Mouse (Mus musculus) embryo, embryonic 11 days (tissue): ENCODE data around the gene Gm7029.
"Not testable (repeated sequence)": the region's sequence is repeated elsewhere in the genome, so short reads cannot be mapped to it uniquely, and the experiment has no call there.

Experiments
- DNase-seq: peaks from one replicate; pipeline ENCODE4 v3.0.0-alpha.2; 2015

Gm7029 gene

DNA sequence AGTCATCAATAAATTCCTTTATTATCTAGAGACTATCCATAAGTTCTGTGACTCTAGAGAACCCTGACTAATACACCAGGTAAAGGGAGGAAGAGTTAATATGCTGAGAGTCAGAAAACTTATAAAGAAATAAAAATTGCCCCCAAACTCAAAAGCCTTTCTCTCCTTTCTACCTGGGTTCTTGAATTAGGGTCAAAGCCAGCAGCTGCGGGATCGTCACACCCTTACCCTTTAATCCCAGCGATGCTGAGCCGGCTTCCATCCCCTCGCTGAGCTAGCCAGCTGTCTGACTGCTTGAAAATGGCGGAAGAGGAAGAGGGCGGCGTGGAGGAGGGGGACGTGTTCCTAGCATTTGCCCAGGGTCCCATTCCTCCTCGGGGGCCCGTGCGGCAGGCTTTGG is at the start of gene Gm7029:
Gm7029 (plus strand) TSS at position 301 of the 400 bp plus-strand sequence.
- DNase-seq = not testable (repeated sequence)

DNA sequence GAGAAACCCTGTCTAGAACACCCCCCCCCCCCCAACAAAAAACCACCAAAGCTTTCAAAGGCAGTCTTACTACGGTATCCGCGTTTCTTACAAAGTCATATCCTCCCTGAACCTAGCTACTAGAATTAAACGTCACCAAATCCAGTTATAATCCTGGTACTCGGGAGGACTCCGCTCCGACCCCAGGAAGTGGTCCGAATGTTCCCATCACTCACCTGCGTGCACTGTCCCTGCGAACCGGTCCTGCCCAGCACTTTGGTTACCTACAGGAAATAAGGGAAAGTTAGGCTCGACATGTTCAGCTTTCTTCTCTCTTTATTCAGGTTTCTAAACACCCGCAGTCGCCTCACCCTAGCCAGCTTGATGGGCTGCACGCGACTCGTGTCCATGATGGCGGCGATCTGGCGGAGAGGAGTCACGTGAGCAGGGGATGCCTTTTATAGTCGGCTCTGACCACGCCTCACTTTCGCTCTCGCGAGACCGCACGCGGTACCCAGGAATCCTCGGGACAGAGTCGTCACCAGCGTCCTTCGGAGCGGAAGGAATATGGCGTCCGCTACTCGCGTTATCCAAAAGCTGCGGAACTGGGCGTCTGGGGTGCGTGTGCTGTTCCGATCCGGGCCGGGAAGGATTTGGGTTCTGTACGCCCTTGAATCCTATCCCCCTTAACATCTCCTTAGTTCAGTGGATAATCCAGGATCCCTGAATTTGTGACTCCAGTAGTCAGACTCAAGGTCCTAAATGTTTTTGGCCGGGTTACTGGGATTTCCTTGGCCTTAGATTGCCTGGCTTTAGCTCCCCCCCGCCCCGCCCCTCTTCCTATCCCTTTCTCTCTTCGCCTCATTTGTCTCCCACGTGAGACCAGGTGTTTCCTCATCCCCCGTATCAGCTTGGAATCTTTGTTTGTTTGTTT is 49.3 kb upstream of the Gm7029 start, which contains the start of the genes Rps28 and Ndufa7:
Rps28 (minus strand) TSS at position 479 of the 913 bp plus-strand sequence.
Ndufa7 (plus strand) TSS at position 489 of the 913 bp plus-strand sequence.
- peak; percentile 97 for DNase-seq

DNA sequence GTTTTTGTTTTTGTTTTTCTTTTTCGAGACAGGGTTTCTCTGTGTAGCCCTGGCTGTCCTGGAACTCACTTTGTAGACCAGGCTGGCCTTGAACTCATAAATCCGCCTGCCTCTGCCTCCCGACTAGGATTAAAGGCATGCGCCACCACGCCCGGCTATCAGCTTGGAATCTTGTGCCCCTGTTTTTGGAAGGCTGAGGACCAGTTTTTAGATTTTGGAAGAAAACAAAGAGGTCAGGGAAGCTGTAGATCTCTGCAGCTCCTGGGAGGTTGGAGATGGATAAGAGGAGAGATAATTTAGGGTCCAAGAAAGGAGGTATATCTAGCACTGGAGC is 48.7 kb upstream of the Gm7029 start:
- DNase-seq = not testable (repeated sequence)

DNA sequence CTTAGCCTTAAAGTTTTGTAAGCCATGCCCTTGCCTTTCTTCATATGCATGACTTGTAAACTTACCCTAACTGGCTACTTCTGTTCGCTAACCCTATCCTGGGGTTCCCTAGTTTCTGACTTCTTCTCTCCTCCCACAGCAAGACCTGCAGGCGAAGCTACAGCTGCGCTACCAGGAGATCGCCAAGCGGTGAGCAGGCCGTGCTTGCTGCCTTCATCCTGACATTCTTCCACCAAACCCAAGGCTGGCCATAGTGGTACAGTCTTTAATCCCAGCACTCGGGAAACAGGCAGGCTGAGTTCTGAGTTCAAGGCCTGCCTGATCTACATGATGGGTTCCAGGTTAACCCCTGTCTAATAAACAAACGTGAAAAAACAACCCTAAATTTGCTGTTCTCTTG is 48.2 kb upstream of the Gm7029 start:
- DNase-seq = no peak

DNA sequence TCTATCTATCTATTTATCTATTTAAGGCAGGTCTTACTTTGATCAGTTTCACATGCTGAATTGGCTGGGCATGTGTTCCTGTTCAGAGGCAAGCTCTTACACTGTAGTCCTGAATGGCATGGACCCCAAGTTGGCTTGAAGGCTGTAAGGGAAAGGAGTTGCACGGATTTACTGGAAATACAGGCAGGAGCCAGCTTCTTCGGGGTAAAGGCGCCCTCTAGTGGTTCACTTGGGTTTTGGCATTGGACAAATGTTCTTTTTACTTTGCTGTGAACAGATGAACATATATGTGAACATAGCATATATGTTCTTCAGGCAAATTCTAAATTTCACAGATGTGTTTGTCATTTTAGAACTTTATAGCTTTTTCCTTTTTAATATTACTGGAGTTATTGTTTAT is 46.8 kb upstream of the Gm7029 start:
- peak; percentile 85 for DNase-seq

DNA sequence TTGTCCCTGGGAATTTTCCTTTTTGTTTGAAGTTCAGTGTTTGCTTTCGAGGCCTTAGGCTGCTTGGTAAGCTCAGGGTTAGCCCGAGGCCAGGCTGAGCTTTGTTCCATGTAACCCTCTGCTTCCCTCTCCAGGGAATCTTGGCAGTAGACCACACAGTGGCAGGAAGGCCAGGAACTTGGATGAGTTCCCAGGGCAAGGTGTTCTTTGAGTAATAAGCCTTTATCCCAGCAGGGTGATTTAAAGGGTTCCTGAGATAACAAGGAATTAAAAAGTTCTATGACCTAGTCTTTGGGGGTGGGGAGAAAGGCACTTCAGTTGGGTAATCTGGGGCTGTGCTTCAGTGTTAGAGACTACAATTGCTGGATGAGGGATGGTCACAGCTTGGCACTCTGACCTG is 44.7 kb upstream of the Gm7029 start:
- DNase-seq = no peak

DNA sequence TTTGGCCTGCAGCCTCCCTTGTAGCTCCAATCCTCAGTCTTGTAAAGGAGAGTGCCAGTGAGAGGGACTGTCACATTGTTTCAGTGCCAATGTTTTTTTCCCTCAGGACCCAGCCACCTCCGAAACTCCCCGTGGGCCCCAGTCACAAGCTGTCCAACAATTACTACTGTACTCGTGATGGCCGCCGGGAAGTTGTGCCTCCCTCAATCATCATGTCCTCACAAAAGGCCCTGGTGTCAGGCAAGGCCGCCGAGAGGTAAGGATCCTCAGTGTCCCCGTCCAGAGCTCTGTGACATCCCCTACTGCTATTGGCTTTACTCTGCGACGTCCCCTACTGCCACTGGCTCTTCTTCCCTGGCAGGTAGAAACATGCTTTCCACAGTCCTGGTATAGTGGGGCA is 44.1 kb upstream of the Gm7029 start:
- DNase-seq = no peak

DNA sequence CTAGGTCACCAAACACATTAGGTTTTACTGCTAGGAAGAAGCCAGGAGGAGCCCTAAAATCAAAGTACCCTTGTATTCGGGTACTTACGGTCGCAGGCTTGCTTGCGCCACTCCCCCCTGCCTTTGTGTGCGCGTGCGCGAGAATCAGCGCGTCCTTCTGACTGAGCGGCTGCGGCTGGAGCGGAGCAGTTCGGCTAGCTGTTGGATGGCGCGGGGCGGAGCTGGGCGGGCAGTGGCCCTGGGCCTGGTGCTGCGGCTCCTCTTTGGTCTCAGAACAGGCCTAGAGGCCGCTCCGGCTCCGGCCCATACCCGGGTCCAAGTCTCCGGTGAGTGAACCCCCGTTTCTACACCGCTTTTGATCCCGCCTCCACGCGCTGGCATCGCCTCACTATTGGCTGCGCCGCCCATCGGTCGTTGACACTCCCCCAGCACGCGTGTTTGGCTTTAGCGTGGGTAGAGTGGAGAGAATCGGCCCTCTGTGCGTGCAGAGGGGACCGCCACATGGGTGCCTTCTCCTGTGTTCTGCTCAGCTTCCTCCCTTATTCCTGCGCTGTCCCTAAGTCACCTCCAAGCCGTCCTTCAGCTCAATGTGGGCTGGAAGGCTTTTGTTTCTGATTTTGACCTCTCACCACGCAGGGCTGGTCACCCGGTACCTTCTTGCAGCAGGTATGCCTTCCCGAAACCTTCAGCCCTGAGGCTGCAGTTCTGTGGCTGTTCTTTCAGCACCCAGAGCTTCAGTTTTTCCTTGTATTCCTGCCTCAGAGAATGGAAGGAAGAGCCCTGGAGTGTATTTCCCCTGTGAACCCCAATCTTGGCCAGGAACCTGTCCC is 30.5 kb upstream of the Gm7029 start, which contains the start of gene Cd320:
Cd320 (plus strand) TSS at position 126 of the 830 bp plus-strand sequence.
- DNase-seq = peak; percentile 95

DNA sequence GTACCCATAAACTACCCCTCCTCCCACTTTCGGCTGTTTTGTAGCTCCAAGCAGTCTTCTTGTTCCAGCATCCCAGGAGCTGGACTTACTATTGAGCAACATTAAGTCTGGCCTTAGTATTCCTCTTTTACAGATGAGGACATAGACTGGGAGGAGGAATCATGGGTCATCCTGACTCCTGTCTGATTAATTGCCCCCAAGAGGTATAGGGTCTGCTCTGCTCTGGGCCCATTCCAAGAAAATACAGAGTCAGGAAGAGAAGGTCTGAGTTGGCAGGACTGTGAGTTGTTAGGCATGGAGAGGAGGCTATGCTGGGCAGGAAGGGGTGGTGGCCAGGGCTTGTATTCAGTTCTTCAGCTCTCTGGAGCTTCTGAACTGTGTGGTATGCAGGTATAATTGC is 29.4 kb upstream of the Gm7029 start:
- no peak for DNase-seq

DNA sequence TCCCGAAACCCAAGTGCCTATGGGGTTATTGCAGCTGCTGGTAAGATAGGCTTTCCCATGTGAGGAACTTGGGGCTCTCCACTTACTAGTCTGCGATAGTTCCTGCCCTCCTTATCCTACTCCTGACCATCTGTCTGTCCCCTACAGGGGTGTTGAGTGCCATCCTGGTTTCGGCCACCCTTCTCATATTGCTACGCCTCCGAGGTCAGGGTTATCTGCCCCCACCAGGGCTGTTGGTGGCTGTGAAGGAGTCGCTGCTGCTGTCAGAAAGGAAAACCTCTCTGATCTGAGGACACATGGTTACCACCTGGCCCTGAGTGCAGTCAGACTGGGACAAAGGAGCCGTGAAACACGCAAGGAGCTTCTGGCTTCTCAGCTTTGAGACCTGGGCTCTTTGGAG is 25.5 kb upstream of the Gm7029 start:
- no peak for DNase-seq

DNA sequence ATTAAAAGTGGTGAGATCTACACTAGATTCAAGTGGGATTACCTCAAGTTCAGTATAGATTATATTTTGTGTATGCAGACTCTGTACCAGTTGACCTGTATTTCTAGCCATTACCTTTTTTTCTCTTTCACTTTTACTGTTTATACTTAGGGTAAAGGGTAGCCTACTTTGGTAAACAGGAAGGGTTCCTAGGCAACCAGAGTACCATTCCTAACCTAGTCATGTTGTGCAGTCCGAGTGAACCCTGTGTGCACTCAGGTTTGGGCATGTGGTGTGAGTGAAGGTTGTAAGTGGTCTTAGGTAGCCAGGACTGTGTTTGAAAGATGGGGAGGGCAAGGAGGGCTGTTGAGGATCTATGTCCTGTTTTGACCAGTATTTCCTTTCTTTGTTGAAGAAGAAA is 22.3 kb upstream of the Gm7029 start:
- DNase-seq = no peak

DNA sequence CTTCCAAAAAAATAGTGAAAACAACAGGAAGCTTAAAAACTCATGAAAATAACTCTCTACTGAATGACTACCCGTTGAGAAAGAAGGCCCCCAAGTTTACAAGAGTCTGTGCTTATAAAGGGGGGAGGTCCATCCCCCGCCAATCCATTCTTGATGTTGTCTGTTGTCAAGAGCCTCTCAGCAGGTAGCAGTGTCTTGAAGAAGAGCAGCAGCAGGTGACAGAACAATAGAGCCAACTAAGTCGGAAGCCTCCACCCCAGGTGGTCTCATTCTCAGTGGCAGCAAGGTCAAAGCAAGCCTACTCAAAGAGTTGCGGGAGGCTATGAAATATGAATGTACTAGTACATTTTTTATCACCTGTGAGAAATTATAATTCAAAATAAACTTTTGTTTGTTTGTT is 15.8 kb upstream of the Gm7029 start:
- DNase-seq = no peak

DNA sequence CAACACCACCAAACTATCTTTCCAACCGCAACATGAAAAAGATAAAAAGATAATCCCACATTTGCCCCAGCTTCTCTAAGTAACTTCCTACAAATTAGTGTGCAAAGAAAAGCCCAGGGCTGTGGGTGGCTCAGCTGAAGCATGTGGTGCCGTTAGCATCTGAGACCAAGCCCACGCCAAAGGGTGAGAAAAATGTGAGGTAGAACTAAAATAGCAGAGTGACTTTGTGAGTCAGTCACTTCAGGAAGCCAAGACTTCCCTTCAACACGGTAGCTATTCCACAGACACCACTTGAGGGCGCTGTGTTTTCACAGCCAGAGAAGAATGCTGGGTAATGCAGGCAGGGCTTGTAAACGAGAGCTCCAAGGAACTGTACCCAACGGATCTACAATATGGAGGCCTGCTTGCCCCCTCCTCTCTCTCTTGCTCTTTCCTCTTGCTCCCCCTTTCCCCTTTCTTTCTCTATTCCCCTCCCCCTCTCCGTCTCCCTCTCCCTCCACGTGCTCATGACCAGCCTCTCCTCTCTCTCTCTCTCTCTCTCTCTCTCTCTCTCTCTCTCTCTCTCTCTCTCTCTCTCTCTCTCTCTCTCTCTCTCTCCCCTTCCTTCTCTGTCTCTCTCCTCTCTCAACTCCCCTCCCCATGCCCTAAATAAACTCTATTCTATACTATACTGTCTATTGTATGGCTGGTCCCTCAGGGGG is 8.2 kb upstream of the Gm7029 start:
- peak; percentile 54 for DNase-seq

DNA sequence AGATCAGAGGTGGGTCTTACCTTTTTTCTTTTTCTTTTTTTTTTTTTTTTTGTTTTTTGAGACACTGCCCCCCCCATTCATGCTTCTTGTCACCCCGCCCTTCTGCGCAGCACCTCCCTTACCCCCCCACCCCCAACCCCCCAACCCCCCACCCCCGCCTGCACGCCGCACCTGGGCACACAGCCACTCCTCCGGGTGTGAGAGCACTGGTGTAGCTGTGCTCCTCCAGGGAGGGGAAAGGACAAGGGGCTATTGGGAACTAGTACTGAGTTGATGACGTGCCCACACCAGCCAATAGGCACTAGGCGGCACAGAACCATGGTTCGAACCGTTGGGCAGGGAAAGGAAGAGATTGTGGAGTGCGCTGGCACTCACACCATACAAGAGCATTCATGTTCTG is 774 bp downstream of the Gm7029 start:
- no peak for DNase-seq

DNA sequence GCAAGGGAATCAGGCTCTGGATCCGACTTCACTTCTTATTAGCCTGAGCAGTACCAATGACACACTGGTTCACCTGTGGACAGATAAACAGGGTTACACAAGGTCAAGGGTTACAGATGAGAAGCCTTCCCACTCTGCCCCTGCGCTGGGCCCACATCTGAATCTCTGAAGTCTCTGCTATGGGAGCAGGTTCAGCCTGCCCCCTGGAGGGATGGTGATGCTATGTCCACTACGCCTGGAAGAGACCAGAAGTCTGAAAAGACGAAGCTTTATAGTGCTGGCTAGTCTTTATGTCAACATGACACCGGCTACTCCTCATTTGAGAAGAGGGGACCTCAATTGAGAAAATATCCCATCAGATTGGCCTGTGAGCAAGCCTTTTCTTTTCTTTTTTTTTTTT is 2.2 kb downstream of the Gm7029 start:
- peak; percentile 20 for DNase-seq

DNA sequence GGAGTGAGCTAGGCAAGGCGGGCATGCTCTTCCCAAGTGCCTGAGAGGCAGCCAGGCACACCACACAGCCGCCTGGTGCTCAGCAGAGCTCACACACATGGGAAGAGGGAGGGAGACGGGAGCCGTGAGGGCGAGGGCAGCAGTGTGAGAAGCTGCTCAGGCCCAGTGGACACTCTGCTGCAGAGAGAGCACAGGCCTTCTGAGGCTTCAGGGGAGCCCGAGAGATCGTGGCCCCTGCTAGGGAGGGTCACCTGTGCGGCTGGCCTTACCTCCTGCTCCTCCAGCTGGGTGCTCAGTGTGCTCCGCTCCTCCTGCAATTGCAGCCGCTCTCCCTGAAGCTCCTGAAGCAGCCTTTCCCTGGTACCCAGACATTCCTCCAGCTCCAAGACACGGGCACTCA is 10.7 kb downstream of the Gm7029 start:
- DNase-seq = not testable (repeated sequence)

DNA sequence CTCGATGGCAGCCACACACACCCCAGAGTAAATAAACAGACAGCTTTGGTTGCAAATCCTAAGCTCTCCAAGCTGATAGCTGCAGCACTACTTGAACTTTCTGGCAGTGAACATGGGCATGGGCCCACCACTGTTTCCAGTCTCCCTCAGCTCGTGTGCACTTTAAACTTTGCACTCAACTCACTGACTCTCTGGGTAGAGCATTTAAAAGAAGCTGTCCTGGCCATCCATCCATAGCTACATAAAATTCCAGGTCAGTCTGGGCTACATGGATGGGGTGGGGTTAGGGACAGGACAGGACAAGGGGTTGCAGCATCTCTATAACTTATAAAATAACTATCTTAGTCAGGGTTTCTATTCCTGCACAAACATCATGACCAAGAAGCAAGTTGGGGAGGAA is 14.2 kb downstream of the Gm7029 start:
- not testable (repeated sequence) for DNase-seq

DNA sequence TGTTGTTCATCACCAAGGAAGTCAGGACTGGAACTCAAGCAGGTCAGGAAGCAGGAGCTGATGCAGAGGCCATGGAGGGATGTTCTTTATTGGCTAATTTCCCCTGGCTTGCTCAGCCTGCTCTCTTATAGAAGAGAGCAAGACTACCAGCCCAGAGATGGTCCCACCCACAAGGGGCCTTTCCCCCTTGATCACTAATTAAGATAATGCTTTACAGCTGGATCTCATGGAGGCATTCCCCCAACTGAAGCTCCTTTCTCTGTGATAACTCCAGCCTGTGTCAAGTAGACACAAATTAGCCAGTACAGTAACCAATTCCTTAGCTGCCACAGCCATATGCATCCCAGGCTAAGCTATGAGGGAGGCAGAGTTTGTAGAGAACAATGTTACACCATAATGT is 14.6 kb downstream of the Gm7029 start:
- DNase-seq = not testable (repeated sequence)

DNA sequence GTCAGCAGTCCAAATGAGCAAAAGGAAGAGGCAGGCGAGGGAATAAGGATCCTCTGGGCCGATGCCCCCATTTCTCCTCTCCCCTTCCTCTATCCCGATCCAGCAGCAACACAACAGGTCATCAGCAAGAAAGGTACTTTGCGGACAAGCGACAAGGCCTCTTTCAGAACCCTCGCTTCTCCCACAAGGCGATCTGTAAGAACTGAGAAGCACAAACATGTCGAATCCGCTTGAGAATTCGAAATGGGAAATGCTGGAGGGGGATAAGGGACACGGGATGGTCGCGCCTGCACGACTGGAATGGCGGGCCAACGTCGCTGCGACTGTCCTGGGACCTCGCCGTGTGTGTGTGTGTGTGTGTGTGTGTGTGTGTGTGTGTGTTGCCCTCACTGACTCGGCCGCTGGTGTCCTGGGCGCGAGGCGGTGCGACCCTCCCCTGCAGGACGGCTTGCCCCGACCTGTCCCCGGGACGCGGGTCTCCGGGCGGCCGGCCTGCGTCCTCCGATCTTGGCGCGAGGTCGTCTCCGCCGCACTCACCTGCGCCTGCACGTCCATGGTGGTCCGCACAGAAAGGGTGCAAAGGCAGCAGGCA is 16.4 kb downstream of the Gm7029 start:
- not testable (repeated sequence) for DNase-seq

DNA sequence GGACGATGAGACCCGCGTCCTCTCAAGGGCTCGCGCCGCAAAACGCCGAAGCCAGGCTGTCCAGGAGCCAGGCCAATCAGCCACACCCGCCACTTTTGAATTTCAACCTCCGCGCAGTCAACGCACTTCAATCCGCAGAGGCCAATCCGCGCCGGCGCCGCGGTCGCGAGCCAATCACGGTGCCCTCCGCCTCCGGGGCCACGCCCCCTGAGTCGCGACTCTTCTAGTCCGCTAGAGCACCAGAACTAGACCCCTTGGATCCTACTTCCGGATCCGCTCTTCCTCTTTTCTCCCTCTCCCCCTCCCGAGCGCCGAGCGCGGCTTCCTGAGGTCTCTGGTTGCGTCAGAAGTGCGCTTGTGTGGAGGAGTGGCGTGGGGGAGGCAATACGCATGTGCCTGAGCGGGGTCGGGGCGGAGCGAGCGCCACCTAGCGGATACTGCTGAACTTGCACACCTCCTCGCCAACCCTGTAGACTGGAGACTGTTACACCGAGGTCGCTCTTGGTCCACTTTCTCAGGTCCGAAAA is 17.0 kb downstream of the Gm7029 start, which contains the start of gene Kifc1:
Kifc1 (minus strand) TSS at position 129 of the 527 bp plus-strand sequence.
- peak; percentile 98 for DNase-seq

DNA sequence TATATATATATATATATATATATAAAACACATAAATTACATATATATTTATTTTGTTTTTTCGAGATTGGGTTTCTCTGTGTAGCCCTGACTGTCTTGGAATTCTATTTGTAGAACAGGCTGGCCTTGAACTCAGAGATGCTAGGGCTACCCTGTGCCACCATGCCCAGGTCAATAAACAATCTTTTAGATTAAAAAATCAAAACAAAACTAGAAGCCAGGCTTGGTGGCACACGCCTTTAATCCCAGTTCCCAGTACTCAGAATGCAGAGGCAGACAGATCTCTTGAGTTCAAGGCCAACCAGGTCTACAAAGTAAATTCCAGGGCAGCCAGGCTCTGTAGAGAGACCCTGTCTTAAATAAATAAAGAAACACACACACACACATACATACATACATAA is 17.7 kb downstream of the Gm7029 start:
- DNase-seq = no peak

DNA sequence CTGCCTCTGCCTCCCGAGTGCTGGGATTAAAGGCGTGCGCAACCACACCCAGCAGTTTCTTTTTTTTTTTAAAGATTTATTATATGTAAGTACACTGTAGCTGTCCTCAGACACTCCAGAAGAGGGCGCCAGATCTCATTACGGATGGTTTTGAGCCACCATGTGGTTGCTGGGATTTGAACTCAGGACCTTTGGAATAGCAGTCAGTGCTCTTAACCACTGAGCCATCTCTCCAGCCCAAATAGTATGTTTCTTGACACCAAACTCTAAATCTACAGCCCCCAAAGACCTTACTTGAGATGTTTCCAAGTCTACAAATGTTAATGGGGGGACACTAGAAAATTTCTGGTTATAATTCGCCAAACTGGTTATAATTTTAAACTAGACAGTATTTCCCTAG is 18.3 kb downstream of the Gm7029 start:
- DNase-seq = not testable (repeated sequence)
